Mouse (Mus musculus): ENCODE measurements around the gene Gm11549.

Gene Gm11549

GRCm38 (mm10) chr3:36481776-36482193, 39.8 kb downstream of the Gm11549 start:
- peak; percentile 38 for DNase-seq (ENCODE audit: low spot score)

- no peak for DNase-seq (ENCODE audit: low spot score)
Measured at GRCm38 (mm10) chr3:36480486-36480885, 41.1 kb downstream of the Gm11549 start.

- no peak for DNase-seq (ENCODE audit: low spot score)
Measured at GRCm38 (mm10) chr3:36478776-36479175, 42.8 kb downstream of the Gm11549 start.

- no peak for DNase-seq (ENCODE audit: low spot score)
Measured at GRCm38 (mm10) chr3:36476261-36477155, 45.1 kb downstream of the Gm11549 start.

GRCm38 (mm10) chr3:36475532-36476087, 46.0 kb downstream of the Gm11549 start, which contains the start of the genes Anxa5 and 1810062G17Rik:
Anxa5 (minus strand) TSS chr3:36475894.
1810062G17Rik (plus strand) TSS chr3:36475937.
- peak; percentile 94 for DNase-seq (ENCODE audit: low spot score)

- peak; percentile 28 for DNase-seq (ENCODE audit: low spot score)
Measured at GRCm38 (mm10) chr3:36474938-36475483, 46.6 kb downstream of the Gm11549 start.

GRCm38 (mm10) chr3:36474421-36474820, 47.2 kb downstream of the Gm11549 start:
- no peak for DNase-seq (ENCODE audit: low spot score)

GRCm38 (mm10) chr3:36473222-36473621, 48.4 kb downstream of the Gm11549 start:
- no peak for DNase-seq (ENCODE audit: low spot score)

- no peak for DNase-seq (ENCODE audit: low spot score)
Measured at GRCm38 (mm10) chr3:36471856-36472255, 49.8 kb downstream of the Gm11549 start.

- DNase-seq (ENCODE audit: low spot score), result no peak
Measured at GRCm38 (mm10) chr3:36468871-36469270, 52.7 kb downstream of the Gm11549 start.

- no peak for DNase-seq (ENCODE audit: low spot score)
Measured at GRCm38 (mm10) chr3:36467632-36468031, 54.0 kb downstream of the Gm11549 start.

- DNase-seq (ENCODE audit: low spot score), result no peak
Measured at GRCm38 (mm10) chr3:36465538-36465937, 56.1 kb downstream of the Gm11549 start.
